In genomic region chr13:23368583-23369420, GRCm38 (mm10) we compare ENCODE assay signal across 8 mouse cellular contexts. TPM values are rescaled to one million over a fixed set of nuclear protein-coding genes. Genes with fewer than 3 reads are reported as not detected.
A peak's percentile ranks its signal among the peaks of the same experiment; 100 is the strongest.
DNase-seq lines count a peak whose midpoint lies in the region; ATAC-seq and TF ChIP-seq lines count a peak whose summit lies in the region.

Gene Zfp322a, minus strand, starts transcription at chr13:23369208.

- peak within 1 kb of the TSS; percentile 87 for H3K9ac ChIP-seq in embryonic facial prominence, embryonic 14.5 days (ENCODE audit: low read depth, low read length)
- H3K9ac ChIP-seq in heart, adult 2 months (ENCODE audit: low read depth, low read length) = peak within 1 kb of the TSS; percentile 76
- peak within 1 kb of the TSS; percentile 85 for H3K9ac ChIP-seq in limb, embryonic 13.5 days
- H3K9ac ChIP-seq in midbrain, embryonic 16.5 days (ENCODE audit: low read depth, low read length) = peak within 1 kb of the TSS; percentile 89

- H3K79me2 ChIP-seq in heart, adult 2 months (replicated peaks; ENCODE audit: control insufficient read depth, insufficient read depth, low read length) = peaks cover 1% of the 10 kb centered on the region; the same call in 1 of the 2 replicates

- no peaks in the 10 kb centered on the region for H3K9me3 ChIP-seq in embryonic facial prominence, embryonic 14.5 days (ENCODE audit: control insufficient read depth, low read length)
- H3K9me3 ChIP-seq in limb, embryonic 13.5 days = no peaks in the 10 kb centered on the region
- H3K9me3 ChIP-seq in midbrain, embryonic 16.5 days (replicated peaks; ENCODE audit: control insufficient read depth, low read length, poor library complexity, severe bottlenecking) = no peaks in the 10 kb centered on the region

- H3K4me2 ChIP-seq in embryonic facial prominence, embryonic 14.5 days (ENCODE audit: low read depth, low read length) = peak within 1 kb of the TSS; percentile 68
- H3K4me2 ChIP-seq in limb, embryonic 13.5 days (replicated peaks) = peak within 1 kb of the TSS; percentile 80
- H3K4me2 ChIP-seq in midbrain, embryonic 16.5 days (ENCODE audit: low read length) = peak within 1 kb of the TSS; percentile 93

- peaks cover 18% of the 10 kb centered on the region for H3K4me1 ChIP-seq in embryonic facial prominence, embryonic 14.5 days (ENCODE audit: control insufficient read depth, insufficient read depth, low read length)
- no peaks in the 10 kb centered on the region; the same call in none of the 2 replicates for H3K4me1 ChIP-seq in heart, adult 2 months (ENCODE audit: control insufficient read depth, insufficient read depth, low read length)
- peaks cover 30% of the 10 kb centered on the region for H3K4me1 ChIP-seq in limb, embryonic 13.5 days
- H3K4me1 ChIP-seq in midbrain, embryonic 16.5 days (ENCODE audit: control insufficient read depth, insufficient read depth, low read length) = peaks cover 29% of the 10 kb centered on the region

- H3K36me3 ChIP-seq in embryonic facial prominence, embryonic 14.5 days (ENCODE audit: control insufficient read depth, insufficient read depth, low read length) = peaks cover 16% of the 10 kb centered on the region
- peaks cover 35% of the 10 kb centered on the region for H3K36me3 ChIP-seq in heart, adult 2 months (ENCODE audit: control insufficient read depth, insufficient read depth, low read length)
- peaks cover 12% of the 10 kb centered on the region; the same call in 1 of the 2 replicates for H3K36me3 ChIP-seq in limb, embryonic 13.5 days
- H3K36me3 ChIP-seq in midbrain, embryonic 16.5 days (ENCODE audit: control insufficient read depth, insufficient read depth, low read length) = 0 out of 2 replicates have a peak, but pooled peaks cover 3% of the 10 kb centered on the region

- peak within 1 kb of the TSS; percentile 96 for H3K27ac ChIP-seq in embryonic facial prominence, embryonic 14.5 days (replicated peaks; ENCODE audit: low read depth, low read length)
- peak within 1 kb of the TSS; percentile 96 for H3K27ac ChIP-seq in heart, adult 2 months
- peak within 1 kb of the TSS; percentile 94 for H3K27ac ChIP-seq in limb, embryonic 13.5 days
- H3K27ac ChIP-seq in midbrain, embryonic 16.5 days (ENCODE audit: low read length) = peak within 1 kb of the TSS; percentile 95

- no peaks in the 10 kb centered on the region for H3K27me3 ChIP-seq in embryonic facial prominence, embryonic 14.5 days (replicated peaks; ENCODE audit: control insufficient read depth, insufficient read depth, low read length)
- H3K27me3 ChIP-seq in heart, adult 2 months (ENCODE audit: control insufficient read depth, insufficient read depth, low read length) = no peaks in the 10 kb centered on the region
- H3K27me3 ChIP-seq in limb, embryonic 13.5 days = no peaks in the 10 kb centered on the region
- no peaks in the 10 kb centered on the region for H3K27me3 ChIP-seq in midbrain, embryonic 16.5 days (ENCODE audit: control insufficient read depth, insufficient read depth, low read depth, low read length)

- peak; percentile 100 for ATAC-seq in embryonic facial prominence, embryonic 14.5 days (ENCODE audit: low read depth)
- ATAC-seq in limb, embryonic 13.5 days (ENCODE audit: low FRiP score, low read depth) = peak; percentile 100
- ATAC-seq in midbrain, embryonic 16.5 days = peak; percentile 100

- WGBS in embryonic facial prominence, embryonic 14.5 days = under 1% methylated on average over 55 of the region's 55 CpGs
- WGBS in heart, adult 2 months = under 1% methylated on average over 55 of the region's 55 CpGs
- WGBS in limb, embryonic 13.5 days = under 1% methylated on average over 55 of the region's 55 CpGs
- under 1% methylated on average over 55 of the region's 55 CpGs for WGBS in midbrain, embryonic 16.5 days

- peak; percentile 96 for DNase-seq in 3T3-L1 (ENCODE audit: low read depth, low spot score)
- DNase-seq in adrenal gland, postnatal 4 days (ENCODE audit: low spot score in 2 of 2) = peak; percentile 92 to 93
- peak; percentile 99 for DNase-seq in embryonic facial prominence, embryonic 14.5 days (ENCODE audit: low spot score)
- DNase-seq in heart, adult 2 months = peak; percentile 97 to 98
- DNase-seq in kidney, adult 8-10 months = peak; percentile 97 to 98
- DNase-seq in spleen, postnatal 10 days (ENCODE audit: low spot score in 2 of 2) = peak; percentile 94 to 97

- no peak for TF ChIP-seq CTCF in heart, adult 2 months (IDR thresholded peaks at IDR 0.05)

- no peak for TF ChIP-seq EP300 in heart, adult 2 months (IDR thresholded peaks at IDR 0.05; ENCODE audit: insufficient read depth, low read depth, low read length)

- H3K4me3 ChIP-seq in embryonic facial prominence, embryonic 14.5 days (ENCODE audit: low read depth, low read length) = peak within 1 kb of the TSS; percentile 86
- peak within 1 kb of the TSS; percentile 97 for H3K4me3 ChIP-seq in heart, adult 2 months
- H3K4me3 ChIP-seq in limb, embryonic 13.5 days = peak within 1 kb of the TSS; percentile 75
- H3K4me3 ChIP-seq in midbrain, embryonic 16.5 days (ENCODE audit: low read depth, low read length) = peak within 1 kb of the TSS; percentile 77

- peak; percentile 93 for TF ChIP-seq POLR2A in heart, adult 2 months (IDR thresholded peaks at IDR 0.05; ENCODE audit: insufficient read depth, low read depth, low read length)

- intact Hi-C loops in heart, adult 2 months (cut with DNase I) = loop anchor here (2.0 to 10.0 kb wide), 4 partner anchors 54 to 1424 kb away; partner anchors contain the start of genes Abt1, Hist1h1a, Hist1h3a and Hist1h4a

RNA-seq across cellular contexts. Expression of gene Zfp322a, which starts in this region (rescaled TPM):
- total RNA-seq in adrenal gland, postnatal 4 days (2021) = 10 to 100 TPM; 22.9 to 23.5 TPM
- 40.2 and 44.9 TPM in 2 replicates for polyA plus RNA-seq in embryonic facial prominence, embryonic 14.5 days (2014; fragmentation: Nextera tagmentation; extraction: Ambion mirVana)
- 10 to 100 TPM; 14.8 to 15.8 TPM for total RNA-seq in heart, adult 2 months (2021)
- 1.5 and 5.3 TPM in 2 replicates for polyA plus RNA-seq in heart, adult 2 months (2012; rRNA removed)
- 65.0 and 70.3 TPM in 2 replicates for polyA plus RNA-seq in limb, embryonic 13.5 days (2015; fragmentation: Nextera tagmentation; extraction: Ambion mirVana)
- polyA plus RNA-seq in midbrain, embryonic 16.5 days (2015; fragmentation: Nextera tagmentation; extraction: Ambion mirVana) = 55.5 and 57.4 TPM in 2 replicates

Comparison
In these comparisons a context has a peak if more than half of its experiments do, and no peak if none do; other contexts are left out.
1. Peak in every context shown above with its lines: DNase-seq, ATAC-seq, H3K4me3 ChIP-seq and H3K27ac ChIP-seq.